In the genomic region with DNA sequence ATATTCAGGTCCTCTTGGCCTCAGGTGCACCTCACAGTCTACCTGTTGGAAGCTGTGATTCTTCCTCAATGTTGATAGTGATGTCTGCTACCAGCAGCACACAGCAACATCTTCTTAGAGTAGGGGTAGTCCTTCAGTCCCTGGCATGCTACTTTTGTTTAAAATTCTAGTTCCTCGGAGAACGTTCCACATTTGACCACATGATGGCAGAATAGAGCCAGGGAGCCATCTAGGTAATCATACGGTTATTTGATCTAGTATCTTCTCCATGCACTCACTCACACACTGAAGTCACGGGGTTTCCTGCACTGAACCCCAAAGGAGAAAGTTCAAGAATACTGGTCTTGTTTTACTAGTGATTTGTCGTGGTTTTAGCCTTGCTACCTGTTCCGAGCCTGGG, we compare ENCODE assay signal across 10 mouse cellular contexts.
A peak's percentile ranks its signal among the peaks of the same experiment; 100 is the strongest.
DNase-seq lines count a peak whose midpoint lies in the region; ATAC-seq and TF ChIP-seq lines count a peak whose summit lies in the region.
"Had no signal": no experiment of that assay in that cellular context is flagged by ENCODE, and none has a peak within 500 bp of the region (broad histone marks: within the 10 kb centered on the region; RNA-seq: fewer than 3 reads in every experiment).

No protein-coding gene starts in this region.

- H3K4me3 ChIP-seq in kidney, adult 2 months (ENCODE audit: insufficient read depth, low read depth, low read length), result no peak overlapping the region
- H3K4me3 ChIP-seq in kidney, embryonic 15.5 days (replicated peaks), result no peak overlapping the region
- H3K4me3 ChIP-seq in CH12.LX (replicated peaks in 1 of 3; ENCODE audit: low read depth in 2 of 3, low read length in 2 of 3, poor library complexity in 1 of 3), result no peak overlapping the region
- no peak overlapping the region for H3K4me3 ChIP-seq in limb, embryonic 14.5 days (replicated peaks; ENCODE audit: low read length)
- H3K4me3 ChIP-seq: erythroblast, embryonic 14.5 days; liver, embryonic 15.5 days had no signal

- H3K4me1 ChIP-seq in kidney, adult 2 months (ENCODE audit: control insufficient read depth, insufficient read depth, low read length), result 0 out of 2 replicates have a peak, but pooled peaks cover 3% of the 10 kb centered on the region
- H3K4me1 ChIP-seq in kidney, embryonic 15.5 days, result no peaks in the 10 kb centered on the region
- H3K4me1 ChIP-seq in CH12.LX (ENCODE audit: control insufficient read depth in 1 of 2, insufficient read depth in 2 of 2), result 0 out of 4 replicates have a peak, but pooled peaks cover 0 to 3% of the 10 kb centered on the region in 2 experiments
- H3K4me1 ChIP-seq in limb, embryonic 14.5 days (ENCODE audit: control insufficient read depth, insufficient read depth, low read length), result no peaks in the 10 kb centered on the region
- H3K4me1 ChIP-seq: liver, embryonic 15.5 days had no signal

- peak; percentile 84 for TF ChIP-seq RAD21 in CH12.LX (IDR thresholded peaks at IDR 0.05; ENCODE audit: low read depth, low read length)

- no peaks in the 10 kb centered on the region for H3K27me3 ChIP-seq in kidney, adult 2 months (replicated peaks; ENCODE audit: control insufficient read depth, insufficient read depth, low read length)
- 0 out of 2 replicates have a peak, but pooled peaks cover 2% of the 10 kb centered on the region for H3K27me3 ChIP-seq in kidney, embryonic 15.5 days
- no peaks in the 10 kb centered on the region for H3K27me3 ChIP-seq in CH12.LX (replicated peaks)
- no peaks in the 10 kb centered on the region for H3K27me3 ChIP-seq in limb, embryonic 14.5 days (ENCODE audit: control insufficient read depth, insufficient read depth, low read length)
- H3K27me3 ChIP-seq: liver, embryonic 15.5 days had no signal

- H3K9me3 ChIP-seq in kidney, embryonic 15.5 days (replicated peaks), result no peaks in the 10 kb centered on the region
- H3K9me3 ChIP-seq in CH12.LX (replicated peaks; ENCODE audit: low read length), result no peaks in the 10 kb centered on the region
- H3K9me3 ChIP-seq in limb, embryonic 14.5 days (ENCODE audit: control insufficient read depth, low read length), result no peaks in the 10 kb centered on the region
- H3K9me3 ChIP-seq: liver, embryonic 15.5 days had no signal

- H3K36me3 ChIP-seq in kidney, adult 2 months (ENCODE audit: control insufficient read depth, insufficient read depth, low read length), result no peaks in the 10 kb centered on the region
- no peaks in the 10 kb centered on the region for H3K36me3 ChIP-seq in kidney, embryonic 15.5 days
- H3K36me3 ChIP-seq in CH12.LX (replicated peaks in 1 of 2; ENCODE audit: control insufficient read depth in 1 of 2, insufficient read depth in 1 of 2, low read length in 1 of 2), result no peaks in the 10 kb centered on the region
- no peaks in the 10 kb centered on the region for H3K36me3 ChIP-seq in limb, embryonic 14.5 days (ENCODE audit: control insufficient read depth, insufficient read depth, low read length)
- H3K36me3 ChIP-seq: liver, embryonic 15.5 days had no signal

- TF ChIP-seq POLR2A in kidney, adult 2 months (IDR thresholded peaks at IDR 0.05; ENCODE audit: low read depth, low read length), result no peak
- TF ChIP-seq POLR2A in CH12.LX (IDR thresholded peaks at IDR 0.05; ENCODE audit: low read depth, low read length), result no peak
- no peak for TF ChIP-seq POLR2A in limb, embryonic 14.5 days (IDR thresholded peaks at IDR 0.05; ENCODE audit: borderline replicate concordance, extremely low read depth, insufficient read depth, insufficient read length)

- no peak overlapping the region for H3K4me2 ChIP-seq in kidney, embryonic 15.5 days
- H3K4me2 ChIP-seq in CH12.LX (ENCODE audit: insufficient read depth, low read depth, poor library complexity, severe bottlenecking), result no peak overlapping the region; the same call in 1 of the 2 replicates
- H3K4me2 ChIP-seq in limb, embryonic 14.5 days (replicated peaks; ENCODE audit: low read depth, low read length, severe bottlenecking), result no peak overlapping the region
- H3K4me2 ChIP-seq: liver, embryonic 15.5 days had no signal

- no peaks in the 10 kb centered on the region for H3K79me2 ChIP-seq in CH12.LX (replicated peaks; ENCODE audit: control insufficient read depth, extremely low read depth, insufficient read depth, poor library complexity, severe bottlenecking)

- TF ChIP-seq CTCF in kidney, adult 2 months (conservative IDR thresholded peaks at IDR 0.05; ENCODE audit: insufficient read depth, insufficient read length, low read depth, low read length), result peak; percentile 25; the same call in 1 of the 2 replicates
- TF ChIP-seq CTCF in CH12.LX (conservative IDR thresholded peaks at IDR 0.05 in 1 of 2, IDR thresholded peaks at IDR 0.05 in 1 of 2; ENCODE audit: low read depth in 2 of 2, low read length in 2 of 2), result peak; percentile 69 to 80

- dilution Hi-C loops in CH12.LX (cut with MboI; ENCODE audit: extremely low pct_ligation_motif_present, extremely low pct_unique_long_range_greater_than_20kb, low sequenced_read_pairs), result no loop called here

- H3K9ac ChIP-seq in kidney, embryonic 15.5 days, result no peak overlapping the region
- no peak overlapping the region for H3K9ac ChIP-seq in CH12.LX (ENCODE audit: insufficient read depth, low read depth)
- H3K9ac ChIP-seq in limb, embryonic 14.5 days (ENCODE audit: low read depth, low read length, severe bottlenecking), result no peak overlapping the region
- H3K9ac ChIP-seq: liver, embryonic 15.5 days had no signal

- H3K27ac ChIP-seq in kidney, adult 2 months (ENCODE audit: insufficient read depth, low read depth, low read length), result no peak overlapping the region
- H3K27ac ChIP-seq in kidney, embryonic 15.5 days, result no peak overlapping the region
- no peak overlapping the region for H3K27ac ChIP-seq in CH12.LX (ENCODE audit: insufficient read depth, low read depth)
- no peak overlapping the region for H3K27ac ChIP-seq in limb, embryonic 14.5 days (replicated peaks; ENCODE audit: low read depth, low read length)
- H3K27ac ChIP-seq: liver, embryonic 15.5 days had no signal

- DNase-seq in kidney, adult 2 months, result peak; percentile 46
- peak; percentile 63 for DNase-seq in CH12.LX (ENCODE audit: extremely low read depth)
- DNase-seq in MEL-GATA-1-ER (ENCODE audit: extremely low read depth, low read depth), result peak; percentile 41
- peak; percentile 50 for DNase-seq in embryo, embryonic 9.5 days (ENCODE audit: extremely low spot score)
- peak; percentile 10 for DNase-seq in limb, embryonic 14.5 days (ENCODE audit: low spot score)
- DNase-seq in yolk sac, embryonic 10.5 days (ENCODE audit: low spot score), result peak; percentile 16
- DNase-seq in gastrocnemius, adult 18-20 months (ENCODE audit: low spot score), result no peak

- TF ChIP-seq EP300 in CH12.LX (IDR thresholded peaks at IDR 0.05; ENCODE audit: low read length), result no peak

- in situ Hi-C loops in CH12.LX (cut with MboI; ENCODE audit: low pct_ligation_motif_present, low pct_unique_long_range_greater_than_20kb, low sequenced_read_pairs), result no loop called here

- WGBS in kidney, adult 2 months, result 16% methylated on average over 6 of the region's 6 CpGs
- WGBS in kidney, embryonic 15.5 days, result 18% methylated on average over 6 of the region's 6 CpGs
- WGBS in limb, embryonic 14.5 days, result 25% methylated on average over 6 of the region's 6 CpGs

- no peak for ATAC-seq in kidney, embryonic 15.5 days (replicated peaks; ENCODE audit: low FRiP score)
- ATAC-seq in limb, embryonic 14.5 days (ENCODE audit: low FRiP score, low read depth), result no peak

TF ChIP-seq in CH12.LX, 34 proteins besides CTCF, POLR2A, EP300 and RAD21:
- TF ChIP-seq SMC3 (IDR thresholded peaks at IDR 0.05; ENCODE audit: low read depth, low read length), result peak; percentile 65
- TF ChIP-seq IRF4 (IDR thresholded peaks at IDR 0.05; ENCODE audit: low read depth, low read length), result no peak
TF ChIP-seq in CH12.LX: peak in this region for 1.
